Mouse (Mus musculus): ENCODE measurements around the gene Abcc6. TPM values are rescaled to one million over a fixed set of nuclear protein-coding genes. Genes with fewer than 3 reads are reported as not detected.
"Not testable (repeated sequence)": the region's sequence is repeated elsewhere in the genome, so short reads cannot be mapped to it uniquely, and the experiment has no call there.

Abcc6 gene
- total RNA-seq, 2 experiments from 2014 or later: 0.11 to 0.12 TPM

DNA sequence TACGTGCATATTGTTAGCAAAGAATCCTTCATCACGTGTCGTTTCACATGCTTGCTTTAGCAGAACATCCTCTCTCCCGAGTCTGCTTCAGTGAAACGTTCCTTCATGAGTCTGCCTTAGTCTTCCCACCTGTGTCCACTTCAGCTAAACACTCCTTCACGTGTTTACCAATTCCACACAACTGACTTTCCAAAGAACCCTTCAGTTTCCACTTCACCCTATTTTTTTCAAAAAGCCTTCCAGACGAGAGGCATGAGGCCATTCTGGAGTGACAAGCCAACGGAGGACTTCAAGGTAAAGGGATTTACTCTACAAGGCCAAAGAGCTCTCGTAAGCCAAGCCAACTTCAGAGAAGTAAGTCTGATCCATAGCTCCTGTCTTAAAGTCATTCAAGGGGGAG lies 4.7 kb downstream of the Abcc6 start:
- no peak for DNase-seq

DNA sequence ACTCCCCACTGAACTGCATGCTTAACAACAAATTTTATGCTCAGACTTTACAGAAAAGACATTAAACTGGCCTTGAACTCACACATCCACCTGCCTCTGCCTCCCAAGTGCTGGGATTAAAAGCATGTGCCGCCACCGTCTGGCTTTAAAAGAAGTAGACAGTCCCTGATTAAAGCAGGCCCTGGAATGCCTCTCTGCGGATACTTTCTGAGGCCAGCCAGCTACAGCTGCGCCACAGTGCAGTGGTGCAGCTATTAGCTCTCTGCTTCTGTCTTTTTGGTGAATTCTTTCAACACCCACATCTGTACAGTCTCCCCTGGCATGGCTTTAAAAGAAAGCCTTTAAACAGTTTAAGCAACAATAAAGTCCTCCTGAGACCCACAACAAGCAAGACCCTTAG lies 8.2 kb downstream of the Abcc6 start:
- no peak for DNase-seq

DNA sequence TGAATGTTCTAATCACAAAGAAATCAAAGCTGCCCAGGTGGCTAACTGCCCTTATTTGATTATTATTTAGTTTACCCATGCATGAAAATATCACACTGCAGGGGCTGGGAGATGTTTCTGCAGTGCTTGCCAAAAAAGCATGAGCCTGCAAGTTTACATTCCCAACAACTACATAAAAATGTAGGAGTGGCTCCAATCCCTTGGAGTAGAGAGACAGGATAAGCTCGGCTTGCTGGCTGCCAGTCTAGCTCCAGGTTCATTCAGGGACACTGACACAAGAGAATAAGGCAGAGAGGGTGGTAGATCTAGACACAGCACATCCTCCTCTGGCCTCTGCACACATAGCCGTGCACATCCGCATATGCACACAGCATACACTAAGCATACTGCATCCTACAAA lies 10.5 kb downstream of the Abcc6 start:
- no peak for DNase-seq

DNA sequence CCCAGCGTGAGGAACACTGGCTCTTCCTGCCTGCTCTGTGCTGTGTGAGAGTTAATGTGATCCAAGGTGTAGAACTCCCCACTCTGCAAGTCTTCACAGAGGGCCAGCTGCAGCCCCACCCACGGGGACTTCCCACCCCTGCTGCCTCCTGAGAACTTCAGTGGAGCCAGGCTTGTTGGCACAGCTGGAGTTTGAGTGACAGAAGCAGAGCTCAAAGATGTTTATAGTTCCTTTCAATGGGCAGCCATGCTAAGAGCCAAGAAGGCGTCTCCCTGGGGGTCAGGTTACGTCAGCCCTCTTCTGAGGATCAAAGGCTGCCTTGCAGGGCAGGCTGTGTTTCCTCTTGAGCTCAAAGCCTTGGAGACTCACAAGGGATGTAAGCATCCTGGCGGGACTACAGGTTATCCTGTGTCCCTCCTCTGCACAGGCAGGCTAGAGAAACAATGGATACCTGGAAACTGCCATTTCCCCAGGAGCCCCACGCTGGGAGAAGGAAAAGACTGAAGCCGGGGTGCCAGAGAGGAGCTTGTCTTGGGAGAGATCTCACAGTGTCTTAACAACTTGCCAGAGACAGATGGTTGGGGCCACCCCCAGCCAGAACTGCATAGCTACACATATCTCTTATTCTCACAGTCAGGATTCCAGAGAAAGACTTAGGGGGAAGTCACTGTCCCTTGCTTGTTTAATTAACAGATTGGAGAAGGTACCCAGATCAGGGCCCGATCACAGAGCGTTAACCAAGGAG lies 16.7 kb downstream of the Abcc6 start:
- peak; percentile 40 for DNase-seq

DNA sequence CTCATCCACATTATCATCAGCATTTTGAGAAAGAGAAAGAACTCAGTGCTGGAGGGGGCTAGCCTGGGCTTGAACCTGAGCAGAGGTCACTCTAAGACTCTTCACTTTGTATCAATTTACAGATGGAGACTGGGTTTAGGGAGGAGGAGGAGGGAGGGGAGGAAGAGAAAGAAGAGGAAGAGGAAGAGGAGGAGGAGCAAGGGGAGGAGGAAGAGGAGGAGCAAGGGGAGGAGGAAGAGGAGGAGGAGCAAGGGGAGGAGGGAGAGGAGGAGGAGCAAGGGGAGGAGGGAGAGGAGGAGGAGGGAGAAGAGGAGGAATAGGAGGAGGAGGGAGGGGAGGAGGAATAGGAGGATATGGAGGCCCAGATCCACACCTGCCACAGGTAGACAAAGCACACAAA lies 18.0 kb downstream of the Abcc6 start:
- DNase-seq: no peak

DNA sequence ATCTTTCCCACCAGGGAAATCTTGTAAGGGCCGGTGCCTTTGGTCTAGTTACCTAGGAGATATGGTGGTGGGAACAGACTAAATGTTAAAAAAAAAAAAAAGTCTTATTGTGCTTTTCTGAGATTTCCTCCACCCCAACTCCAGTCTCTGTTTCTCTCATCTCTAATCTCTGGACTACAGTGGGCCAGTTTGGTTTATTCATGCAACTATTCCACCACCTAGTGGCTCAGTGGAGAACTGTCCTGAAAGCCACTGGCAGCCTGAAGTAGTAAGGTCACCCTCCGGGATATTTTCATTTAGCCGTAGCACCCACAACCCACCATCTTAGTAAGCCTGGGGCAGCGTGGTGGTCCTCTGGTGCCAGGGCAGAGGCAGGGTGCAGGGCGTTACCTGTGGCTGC lies 20.5 kb downstream of the Abcc6 start:
- peak; percentile 59 for DNase-seq

DNA sequence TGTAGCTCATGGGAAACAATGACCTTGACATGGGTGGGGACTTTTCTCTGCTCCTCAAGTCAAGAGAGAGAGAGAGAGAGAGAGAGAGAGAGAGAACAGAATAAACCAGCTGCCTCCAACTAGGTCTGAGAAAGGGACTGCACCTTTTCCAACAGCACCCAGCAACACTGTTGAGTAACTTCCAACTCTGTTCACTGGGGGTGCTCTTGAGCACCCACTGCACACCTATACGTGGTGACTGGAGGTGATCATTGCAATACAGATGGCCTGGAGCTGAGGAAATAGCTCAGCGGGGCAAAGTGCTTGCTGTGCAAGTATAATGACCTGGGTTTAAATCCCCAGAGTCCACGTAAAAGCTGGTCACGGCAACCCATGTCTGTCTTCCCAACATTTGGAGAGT lies 27.4 kb downstream of the Abcc6 start:
- DNase-seq: no peak

DNA sequence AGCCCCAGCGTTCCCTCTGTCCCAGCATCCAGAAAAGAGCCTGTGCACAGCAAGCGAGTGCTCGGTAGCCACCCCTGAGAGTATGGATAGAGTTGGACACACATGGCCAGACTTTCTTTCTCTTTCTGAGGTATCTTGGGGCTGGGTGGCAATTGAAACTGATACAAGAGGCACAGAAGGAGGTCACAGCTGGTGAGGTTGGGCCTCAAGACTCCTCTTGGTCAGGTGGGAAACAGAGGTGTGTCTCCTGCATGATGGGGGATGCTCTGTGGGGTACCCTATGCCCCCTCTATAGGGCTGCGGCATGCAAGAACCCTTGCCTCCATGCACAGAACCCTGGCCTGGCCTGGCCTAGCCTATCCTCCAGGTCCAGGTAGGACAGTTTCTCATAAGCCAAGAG lies 29.5 kb downstream of the Abcc6 start:
- no peak for DNase-seq

DNA sequence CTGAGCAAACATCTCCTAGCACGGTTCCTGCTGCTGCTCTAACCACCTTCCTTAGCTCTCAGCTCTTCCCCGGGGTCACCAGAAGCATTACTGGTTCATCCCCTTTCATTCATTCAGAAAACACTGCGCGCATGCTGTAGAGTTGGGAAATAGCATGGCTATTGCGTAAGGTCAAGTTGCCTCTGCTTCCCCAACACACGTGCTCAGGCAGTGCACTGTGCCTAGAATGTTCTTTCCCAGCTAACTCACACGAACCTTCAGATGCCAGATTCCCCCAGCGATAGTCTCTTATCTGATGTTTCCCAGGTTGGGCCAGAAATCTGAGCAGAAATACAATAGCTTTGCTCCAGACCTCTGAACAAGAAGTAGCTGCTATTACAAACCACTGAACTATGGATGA lies 37.6 kb downstream of the Abcc6 start:
- DNase-seq: no peak

DNA sequence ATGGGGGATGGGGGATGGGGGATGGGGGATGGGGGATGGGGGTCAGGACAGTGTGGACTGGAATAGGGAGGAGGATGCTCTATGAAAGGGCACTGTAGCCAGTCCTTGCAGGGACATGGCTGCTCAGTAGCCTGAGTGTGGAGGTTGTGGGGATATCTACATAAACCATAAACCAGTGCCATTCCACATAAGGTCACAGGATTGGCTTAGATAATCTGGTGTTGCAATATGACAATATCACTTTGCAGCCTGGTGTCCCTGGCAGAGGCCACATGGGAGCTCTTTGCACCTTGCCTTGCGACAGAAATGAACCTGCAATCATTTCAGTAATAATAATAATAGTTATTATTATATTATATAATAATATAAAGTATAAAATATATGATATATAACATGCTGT lies 41.8 kb downstream of the Abcc6 start:
- DNase-seq: no peak

DNA sequence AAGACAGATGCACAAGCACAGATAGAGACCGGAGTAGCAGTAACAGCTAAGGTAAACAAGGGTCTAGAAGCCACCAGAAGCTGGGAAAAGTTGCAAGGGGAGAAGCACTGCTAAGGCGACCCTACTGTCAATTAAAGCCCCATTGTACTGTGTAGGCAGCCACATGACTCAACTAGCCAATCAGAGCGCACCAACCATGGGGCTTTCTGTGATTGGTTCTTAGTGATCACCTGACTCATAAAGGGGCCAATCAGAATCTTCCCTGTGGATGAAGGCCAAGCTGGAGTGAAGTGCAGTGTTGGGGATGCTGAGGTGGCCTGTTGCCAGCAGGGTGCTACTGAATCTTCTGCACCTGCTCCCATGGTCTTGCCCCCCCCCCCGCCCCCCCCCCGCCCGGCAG lies 43.2 kb downstream of the Abcc6 start:
- no peak for DNase-seq

DNA sequence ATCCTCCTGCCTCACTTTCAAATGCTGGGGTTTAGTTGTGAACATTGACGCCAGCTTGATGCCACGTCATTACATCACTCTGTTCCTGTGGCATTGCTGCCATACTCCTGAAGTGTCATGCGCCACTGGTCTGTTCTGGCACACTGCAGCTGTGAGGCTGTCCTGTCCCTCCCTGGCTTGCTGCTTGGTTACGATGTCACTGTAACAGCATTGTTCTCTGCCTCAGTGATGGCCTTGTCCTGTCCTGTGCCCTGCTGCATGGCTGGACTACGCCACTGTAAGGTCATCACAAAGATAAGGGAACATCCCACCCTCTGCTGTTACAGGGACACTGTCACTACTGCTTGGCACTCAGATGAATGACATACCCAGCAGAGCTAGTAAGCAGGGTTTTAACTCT lies 48.5 kb downstream of the Abcc6 start:
- DNase-seq: no peak

DNA sequence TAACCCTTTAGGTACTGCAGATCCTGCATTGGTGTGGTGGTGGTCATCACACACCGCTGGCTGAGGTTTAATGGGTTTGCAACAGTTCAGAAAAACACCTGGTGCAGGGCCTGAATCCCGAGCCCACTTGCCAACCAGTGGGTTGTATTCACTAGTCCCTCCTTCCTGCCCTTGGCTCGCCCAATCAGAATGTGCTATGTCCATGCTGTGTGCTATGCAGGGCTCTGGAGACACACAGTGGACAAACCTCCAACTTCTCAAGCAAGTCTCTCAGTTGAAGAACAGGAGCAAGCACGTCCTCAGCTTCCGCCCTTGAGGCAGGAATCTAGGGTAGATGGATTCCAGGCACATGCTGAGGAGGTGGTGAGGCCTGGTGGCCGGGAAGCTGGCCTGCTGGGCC lies 55.6 kb downstream of the Abcc6 start:
- DNase-seq: no peak

DNA sequence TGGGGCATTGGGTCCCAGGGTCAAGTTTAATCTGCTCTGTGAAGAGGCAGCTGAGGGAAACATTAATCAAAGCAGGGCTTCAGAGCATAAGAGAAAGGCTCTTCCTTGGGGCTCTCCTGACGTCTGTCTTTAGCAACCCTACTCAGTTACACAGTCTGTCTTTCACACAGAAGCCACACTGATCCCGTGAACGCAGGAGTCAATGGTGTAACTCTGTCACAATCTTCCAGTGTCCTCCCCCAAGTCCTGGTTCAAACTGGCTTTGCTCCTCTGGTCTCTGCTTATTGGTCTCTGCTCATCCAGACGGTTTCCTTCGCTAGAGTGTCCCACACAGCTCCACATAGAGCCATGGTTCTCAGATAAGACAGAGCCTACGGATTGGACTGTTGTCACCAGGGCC lies 56.0 kb downstream of the Abcc6 start:
- DNase-seq: no peak

DNA sequence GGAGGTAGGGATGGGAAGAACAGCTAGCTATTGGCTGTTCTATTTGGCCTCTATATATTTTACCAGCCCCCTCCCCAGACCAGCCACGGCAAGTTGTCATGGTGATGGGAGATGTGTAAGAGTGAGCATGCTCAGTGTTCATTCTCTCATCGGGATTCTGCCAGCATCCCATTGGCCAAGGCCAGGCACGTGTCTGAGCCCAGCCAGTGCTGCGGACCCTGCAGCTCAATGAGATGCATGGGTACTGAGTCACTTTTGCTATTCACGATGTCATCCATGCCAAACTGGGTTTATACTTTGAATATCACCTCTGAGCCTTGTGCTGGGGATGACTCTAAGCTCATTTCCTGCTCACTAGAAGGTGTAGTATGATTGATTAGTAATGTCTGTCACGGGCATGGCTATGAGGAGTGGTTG lies 56.8 kb downstream of the Abcc6 start:
- no peak for DNase-seq

DNA sequence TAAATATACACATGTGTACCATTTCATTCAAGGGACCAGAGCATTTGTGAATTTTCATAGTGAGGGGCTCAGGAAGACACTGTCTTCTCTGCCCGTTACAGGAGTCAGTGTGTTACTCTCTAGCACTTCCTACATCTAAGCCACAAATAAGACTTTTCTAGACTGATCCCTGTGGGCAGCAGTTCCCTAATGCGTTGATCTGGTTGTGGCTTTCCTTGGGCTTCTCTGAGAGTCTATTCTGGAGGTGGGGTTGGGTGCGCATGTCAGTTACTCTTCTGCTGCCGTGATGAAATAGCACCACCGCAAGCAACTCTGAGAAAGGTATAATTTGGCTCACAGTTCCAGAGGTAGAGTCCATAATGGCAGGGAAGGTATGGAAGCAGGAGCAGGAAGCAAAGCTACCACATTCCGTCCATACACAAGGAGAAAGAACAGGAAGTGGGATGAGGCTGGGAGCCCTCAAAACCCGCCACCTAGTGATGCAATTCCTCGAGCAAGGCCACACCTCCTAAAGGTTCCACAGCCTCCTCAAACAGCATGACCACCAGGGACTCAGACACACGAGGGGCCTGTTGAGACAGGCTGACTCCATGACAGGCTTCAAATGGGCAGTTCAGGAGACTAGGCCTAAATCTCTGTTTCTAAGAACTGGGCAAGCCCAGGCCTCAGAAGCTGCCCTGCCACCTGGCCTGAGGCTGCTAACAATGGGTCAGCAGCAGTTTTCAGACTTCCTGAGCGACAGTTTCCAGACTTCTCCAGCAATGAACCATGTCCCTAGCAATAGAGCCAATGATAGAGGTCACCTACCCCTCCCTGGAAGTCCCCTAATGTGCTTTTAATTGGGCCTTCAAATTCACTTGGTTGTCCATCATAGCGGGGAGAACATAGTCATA lies 58.0 kb downstream of the Abcc6 start:
- DNase-seq: no peak

DNA sequence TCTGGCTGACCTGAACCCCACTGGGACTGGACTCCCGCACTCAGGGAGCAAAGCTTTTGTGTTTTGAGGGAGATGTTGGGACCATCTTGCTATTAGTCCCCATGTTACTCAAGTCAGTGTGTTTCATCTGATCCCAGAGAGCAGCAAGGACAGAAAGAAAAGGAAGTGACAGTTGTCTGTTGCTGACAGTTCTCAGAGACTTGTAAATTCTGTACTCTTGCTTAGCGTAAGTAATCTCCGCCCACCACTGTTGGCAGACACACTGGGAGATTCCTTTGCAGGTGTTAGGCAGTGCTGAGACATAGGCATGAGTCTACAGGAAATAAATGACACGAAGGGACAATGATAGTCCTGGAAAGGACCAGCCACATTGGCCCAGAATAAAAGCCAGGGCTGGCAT lies 73.5 kb downstream of the Abcc6 start:
- no peak for DNase-seq

DNA sequence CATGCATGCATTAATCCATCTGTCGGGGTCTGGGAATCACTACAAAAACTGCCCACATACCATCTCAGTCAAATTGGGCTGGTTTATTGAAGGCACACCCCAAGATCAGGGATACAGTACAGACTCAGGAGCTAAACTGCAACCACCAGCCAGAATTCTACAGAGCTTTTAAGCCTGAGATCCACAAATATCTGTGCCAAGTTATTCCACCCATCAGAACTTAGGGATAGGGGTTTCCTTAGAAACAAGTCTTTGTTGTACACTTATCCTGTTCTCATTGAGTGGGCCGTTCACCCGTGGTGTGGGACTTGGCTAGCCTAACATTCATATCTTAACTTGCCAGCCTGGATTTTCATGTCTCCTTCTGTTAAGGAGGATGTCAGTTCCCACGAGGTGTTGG lies 81.0 kb downstream of the Abcc6 start:
- DNase-seq: no peak

DNA sequence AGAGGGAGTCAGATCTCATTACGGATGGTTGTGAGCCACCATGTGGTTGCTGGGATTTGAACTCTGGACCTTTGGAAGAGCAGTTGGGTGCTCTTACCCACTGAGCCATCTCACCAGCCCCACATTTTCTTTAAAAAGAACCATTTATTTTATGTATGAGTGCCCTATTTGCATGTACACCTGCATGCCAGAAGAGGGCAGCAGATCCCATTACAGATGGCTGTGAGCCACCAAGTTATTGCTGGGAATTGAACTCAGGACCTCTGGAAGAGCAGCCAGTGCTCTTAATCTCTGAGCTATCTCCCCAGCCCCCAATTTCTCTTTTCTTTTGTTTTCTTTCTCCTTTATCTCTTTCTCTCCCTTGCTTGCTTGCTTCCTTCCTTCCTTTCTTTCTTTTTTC lies 86.8 kb downstream of the Abcc6 start:
- not testable (repeated sequence) for DNase-seq

DNA sequence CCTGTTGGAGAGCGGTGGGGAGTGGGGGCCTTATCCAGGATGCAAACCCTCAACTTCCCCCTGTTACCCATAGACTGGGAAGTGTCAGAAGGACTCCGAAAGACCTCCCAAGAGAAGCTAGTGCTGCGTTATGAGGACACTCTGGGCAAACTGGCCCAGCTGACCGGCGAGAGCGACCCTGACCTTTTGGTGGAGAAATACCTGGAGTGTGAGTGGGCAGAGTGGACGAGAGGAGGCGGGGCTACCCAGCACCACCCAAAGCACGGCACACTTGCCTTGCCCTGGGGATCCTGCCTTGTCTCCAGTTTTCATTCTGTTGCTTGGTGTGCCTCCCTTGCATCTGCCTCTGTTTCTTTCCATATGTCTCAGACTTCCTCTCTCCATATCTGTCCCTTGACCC lies 88.1 kb downstream of the Abcc6 start:
- DNase-seq: no peak

DNA sequence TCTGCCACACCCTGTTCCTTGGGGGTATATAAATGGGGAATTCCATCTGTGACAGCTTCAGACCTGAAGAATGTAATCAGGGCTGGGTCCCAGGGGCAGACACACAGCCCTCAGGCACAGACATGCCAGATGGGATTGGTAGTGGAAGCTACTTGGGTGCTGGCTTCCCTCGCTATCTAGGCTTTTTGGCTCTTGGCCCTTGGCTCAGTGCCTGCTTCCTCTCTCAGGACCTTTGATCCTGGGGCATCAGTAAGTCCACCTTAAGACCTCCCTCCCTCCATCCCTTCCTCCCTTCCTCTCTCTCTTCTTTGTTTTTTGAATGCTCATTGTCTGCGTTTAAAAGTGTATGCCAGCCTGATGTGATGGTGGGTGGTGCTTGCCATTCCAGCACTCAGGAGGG lies 90.3 kb downstream of the Abcc6 start:
- DNase-seq: no peak

DNA sequence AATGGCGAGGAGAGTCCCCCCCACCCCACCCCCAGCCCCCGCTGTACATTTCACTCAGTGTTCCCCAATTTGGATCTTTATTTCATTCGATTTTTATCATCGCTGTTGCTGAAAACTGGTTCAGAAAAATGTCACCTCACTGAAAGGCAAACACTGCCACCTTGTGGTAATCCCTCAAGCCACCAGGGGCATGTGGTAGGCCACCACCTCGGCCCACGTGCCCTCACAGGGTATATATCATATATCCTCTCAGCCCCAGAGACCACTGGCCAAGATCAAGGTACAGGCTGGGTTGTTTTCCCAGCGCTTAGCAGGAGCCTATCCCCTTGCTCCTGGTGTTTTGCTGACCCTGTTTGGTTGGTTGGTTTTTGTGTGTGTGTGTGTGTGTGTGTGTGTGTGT lies 95.0 kb downstream of the Abcc6 start:
- DNase-seq: peak; percentile 73

DNA sequence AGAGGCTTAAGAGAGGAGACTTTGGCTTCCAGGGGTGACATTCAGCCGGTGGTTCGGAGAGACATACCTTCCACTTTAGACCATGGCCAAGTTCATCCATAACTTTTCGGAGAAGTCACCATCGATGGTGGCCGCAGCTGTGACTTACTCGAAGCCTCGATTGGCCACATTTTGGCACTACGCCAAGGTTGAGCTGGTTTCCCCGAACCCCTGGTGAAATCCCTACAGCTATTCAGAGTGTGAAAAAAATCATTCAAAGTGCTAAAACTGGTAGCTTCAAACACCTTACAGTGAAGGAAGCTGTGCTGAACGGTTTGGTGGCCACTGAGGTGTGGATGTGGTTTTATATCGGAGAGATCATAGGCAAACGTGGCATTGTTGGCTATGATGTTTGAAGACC lies 96.3 kb downstream of the Abcc6 start:
- not testable (repeated sequence) for DNase-seq

DNA sequence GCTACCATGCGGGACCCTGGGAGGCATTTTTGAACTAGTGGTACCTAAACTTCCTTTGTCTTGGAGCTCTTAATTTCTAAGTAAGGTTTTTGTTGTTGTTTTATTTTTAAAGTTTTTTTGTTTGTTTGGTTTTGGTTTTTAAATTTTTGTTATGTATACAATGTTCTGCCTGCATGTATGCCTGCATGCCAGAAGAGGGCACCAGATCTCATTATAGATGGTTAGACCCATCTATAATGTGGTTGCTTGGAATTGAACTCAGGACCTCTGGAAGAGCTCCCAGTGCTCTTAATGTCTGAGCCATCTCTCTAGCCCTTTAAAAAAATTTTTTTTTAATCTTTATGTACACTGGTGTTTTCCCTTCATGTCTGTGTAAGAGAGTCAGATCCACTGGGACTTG lies 100.4 kb downstream of the Abcc6 start:
- no peak for DNase-seq
